11 mouse cellular contexts compared by ENCODE assay signal in genomic region chr9:75414204-75414603, GRCm38 (mm10). TPM values are rescaled to one million over a fixed set of nuclear protein-coding genes. Genes with fewer than 3 reads are reported as not detected.
DNase-seq lines count a peak whose midpoint lies in the region; ATAC-seq and TF ChIP-seq lines count a peak whose summit lies in the region.
"Had no signal": no experiment of that assay in that cellular context is flagged by ENCODE, and none has a peak within 500 bp of the region (broad histone marks: within the 10 kb centered on the region; RNA-seq: fewer than 3 reads in every experiment).

No protein-coding gene starts in this region.

- peaks cover 0 to 31% of the 10 kb centered on the region in 2 experiments for H3K36me3 ChIP-seq in CH12.LX (replicated peaks in 1 of 2; ENCODE audit: control insufficient read depth in 1 of 2, insufficient read depth in 1 of 2, low read length in 1 of 2)
- no peaks in the 10 kb centered on the region for H3K36me3 ChIP-seq in splenic B cell, adult 2 months (ENCODE audit: control insufficient read depth, insufficient read depth, low read length, poor library complexity, severe bottlenecking)
- H3K36me3 ChIP-seq in forebrain, embryonic 10.5 days (replicated peaks): no peaks in the 10 kb centered on the region
- H3K36me3 ChIP-seq: forebrain, embryonic 15.5 days; heart, embryonic 10.5 days had no signal

- DNase-seq in A20 (ENCODE audit: low read depth, low spot score): peak; percentile 76
- peak; percentile 84 for DNase-seq in CH12.LX (ENCODE audit: extremely low read depth)
- peak; percentile 94 for DNase-seq in induced T-regulatory cell, adult 2 months (ENCODE audit: low read depth)
- DNase-seq in splenic B cell, adult 2 months (ENCODE audit: low read depth, low spot score): peak; percentile 72
- no peak for DNase-seq in forebrain, embryonic 10.5 days (ENCODE audit: extremely low spot score, low spot score)
- no peak for DNase-seq in right cerebral cortex, adult 2 months (ENCODE audit: low spot score in 2 of 2)
- DNase-seq: right cerebral cortex, adult 18-20 months had no signal

- TF ChIP-seq CTCF in CH12.LX (conservative IDR thresholded peaks at IDR 0.05 in 1 of 2, IDR thresholded peaks at IDR 0.05 in 1 of 2; ENCODE audit: low read depth in 2 of 2, low read length in 2 of 2): no peak

- H3K4me1 ChIP-seq in CH12.LX (ENCODE audit: control insufficient read depth in 1 of 2, insufficient read depth in 2 of 2): peaks cover 12 to 47% of the 10 kb centered on the region in 2 experiments
- H3K4me1 ChIP-seq in forebrain, embryonic 10.5 days: peaks cover 32% of the 10 kb centered on the region

- no peak overlapping the region for H3K27ac ChIP-seq in CH12.LX (ENCODE audit: insufficient read depth, low read depth)
- H3K27ac ChIP-seq in forebrain, embryonic 10.5 days: no peak overlapping the region
- H3K27ac ChIP-seq: forebrain, embryonic 15.5 days had no signal

- 45% methylated on average over 5 of the region's 5 CpGs for WGBS in forebrain, embryonic 10.5 days

- no peak overlapping the region for H3K9ac ChIP-seq in CH12.LX (ENCODE audit: insufficient read depth, low read depth)
- H3K9ac ChIP-seq: forebrain, embryonic 15.5 days had no signal

- peak overlapping the region; percentile 53; the same call in 1 of the 2 replicates for H3K4me2 ChIP-seq in CH12.LX (ENCODE audit: insufficient read depth, low read depth, poor library complexity, severe bottlenecking)
- H3K4me2 ChIP-seq: forebrain, embryonic 15.5 days had no signal

- peak; percentile 33; the same call in 1 of the 2 replicates for TF ChIP-seq POLR2A in CH12.LX (IDR thresholded peaks at IDR 0.05; ENCODE audit: low read depth, low read length)

- H3K4me3 ChIP-seq in CH12.LX (replicated peaks in 1 of 3; ENCODE audit: low read depth in 2 of 3, low read length in 2 of 3, poor library complexity in 1 of 3): no peak overlapping the region
- H3K4me3 ChIP-seq in forebrain, embryonic 10.5 days: no peak overlapping the region
- H3K4me3 ChIP-seq: forebrain, embryonic 15.5 days; heart, embryonic 10.5 days had no signal

- TF ChIP-seq RAD21 in CH12.LX (IDR thresholded peaks at IDR 0.05; ENCODE audit: low read depth, low read length): no peak

- no peaks in the 10 kb centered on the region for H3K9me3 ChIP-seq in CH12.LX (replicated peaks; ENCODE audit: low read length)
- no peaks in the 10 kb centered on the region for H3K9me3 ChIP-seq in forebrain, embryonic 10.5 days
- H3K9me3 ChIP-seq: forebrain, embryonic 15.5 days; heart, embryonic 10.5 days had no signal

- dilution Hi-C loops in CH12.LX (cut with MboI; ENCODE audit: extremely low pct_ligation_motif_present, extremely low pct_unique_long_range_greater_than_20kb, low sequenced_read_pairs): no loop called here

- in situ Hi-C loops in CH12.LX (cut with MboI; ENCODE audit: low pct_ligation_motif_present, low pct_unique_long_range_greater_than_20kb, low sequenced_read_pairs): no loop called here

- TF ChIP-seq EP300 in CH12.LX (IDR thresholded peaks at IDR 0.05; ENCODE audit: low read length): peak; percentile 61; the same call in 1 of the 2 replicates

- ATAC-seq in erythroid progenitor cell, adult 5-6 weeks (replicated peaks; ENCODE audit: low FRiP score, poor library complexity, severe bottlenecking): no peak
- ATAC-seq: forebrain, embryonic 15.5 days; intestine, postnatal 0 days had no signal

- no peaks in the 10 kb centered on the region for H3K27me3 ChIP-seq in CH12.LX (replicated peaks)
- H3K27me3 ChIP-seq in splenic B cell, adult 2 months (ENCODE audit: control insufficient read depth, insufficient read depth, low read length, poor library complexity, severe bottlenecking): no peaks in the 10 kb centered on the region
- peaks cover 4% of the 10 kb centered on the region; the same call in 1 of the 2 replicates for H3K27me3 ChIP-seq in forebrain, embryonic 10.5 days (ENCODE audit: poor library complexity, severe bottlenecking)
- H3K27me3 ChIP-seq: forebrain, embryonic 15.5 days had no signal

- H3K79me2 ChIP-seq in CH12.LX (replicated peaks; ENCODE audit: control insufficient read depth, extremely low read depth, insufficient read depth, poor library complexity, severe bottlenecking): peaks cover 2% of the 10 kb centered on the region; the same call in 1 of the 2 replicates

TF ChIP-seq in CH12.LX, 34 proteins besides CTCF, POLR2A, EP300 and RAD21:
- 0 out of 2 replicates have a peak, but pooled peaks have one; percentile 15 for TF ChIP-seq MYC (IDR thresholded peaks at IDR 0.05; ENCODE audit: low read depth, low read length)
- TF ChIP-seq BHLHE40 (IDR thresholded peaks at IDR 0.05; ENCODE audit: low read depth, low read length): peak; percentile 67
- TF ChIP-seq CHD2 (IDR thresholded peaks at IDR 0.05; ENCODE audit: low read length): peak; percentile 67; the same call in 1 of the 2 replicates
- TF ChIP-seq CHD1 (IDR thresholded peaks at IDR 0.05; ENCODE audit: low read depth, low read length): no peak
- TF ChIP-seq IRF4 (IDR thresholded peaks at IDR 0.05; ENCODE audit: low read depth, low read length): peak; percentile 64
- no peak for TF ChIP-seq ZC3H11A (IDR thresholded peaks at IDR 0.05; ENCODE audit: low read depth, low read length)
- TF ChIP-seq JUN (IDR thresholded peaks at IDR 0.05; ENCODE audit: insufficient read depth, low read depth, low read length): no peak
- 0 out of 2 replicates have a peak, but pooled peaks have one; percentile 28 for TF ChIP-seq MEF2A (IDR thresholded peaks at IDR 0.05; ENCODE audit: borderline replicate concordance, low read depth, low read length)
- no peak for TF ChIP-seq USF2 (conservative IDR thresholded peaks at IDR 0.05; ENCODE audit: low read depth, low read length)
- no peak for TF ChIP-seq MAFK (IDR thresholded peaks at IDR 0.05; ENCODE audit: insufficient replicate concordance, low read length)
- TF ChIP-seq POLR2AphosphoS2 (IDR thresholded peaks at IDR 0.05; ENCODE audit: low read depth, low read length): no peak
- peak; percentile 57; the same call in 1 of the 2 replicates for TF ChIP-seq ELF1 (IDR thresholded peaks at IDR 0.05; ENCODE audit: low read depth, low read length)
- peak; percentile 58 for TF ChIP-seq ETS1 (conservative IDR thresholded peaks at IDR 0.05; ENCODE audit: low read depth, low read length)
- no peak for TF ChIP-seq MXI1 (IDR thresholded peaks at IDR 0.05; ENCODE audit: low read depth, low read length)
- TF ChIP-seq USF1 (IDR thresholded peaks at IDR 0.05; ENCODE audit: low read depth, low read length): no peak

RNA-seq across cellular contexts. Expression of gene Mapk6, which starts 4.4 kb away (rescaled TPM):
- 34.2 and 41.0 TPM in 2 replicates for total RNA-seq in CH12.LX (2012; rRNA removed)
- 20.9 and 23.3 TPM in 2 replicates for total RNA-seq in CH12.LX (2014; rRNA removed)
- polyA plus RNA-seq in CH12.LX (2012; ENCODE audit: insufficient read length, low read depth): 53.5 and 62.2 TPM in 2 replicates
- total RNA-seq in erythroid progenitor cell, adult 5-6 weeks (2015; ENCODE audit: low replicate concordance): 7.1 and 8.3 TPM in 2 replicates
- 4.1 and 6.8 TPM in 2 replicates for total RNA-seq in erythroid progenitor cell, adult 5-6 weeks (2017; ENCODE audit: low replicate concordance)
- polyA plus RNA-seq in forebrain, embryonic 10.5 days (2016; fragmentation: Nextera tagmentation; extraction: Ambion mirVana): 132 and 144 TPM in 2 replicates

RNA-seq across cellular contexts. Expression of gene Leo1, which starts 27.1 kb away (rescaled TPM):
- 49.9 and 59.7 TPM in 2 replicates for total RNA-seq in CH12.LX (2012; rRNA removed)
- total RNA-seq in CH12.LX (2014; rRNA removed): 43.1 and 46.7 TPM in 2 replicates
- 60.7 and 73.4 TPM in 2 replicates for polyA plus RNA-seq in CH12.LX (2012; ENCODE audit: insufficient read length, low read depth)
- total RNA-seq in erythroid progenitor cell, adult 5-6 weeks (2015; ENCODE audit: low replicate concordance): 4.6 and 7.9 TPM in 2 replicates
- 9.8 and 17.5 TPM in 2 replicates for total RNA-seq in erythroid progenitor cell, adult 5-6 weeks (2017; ENCODE audit: low replicate concordance)
- polyA plus RNA-seq in forebrain, embryonic 10.5 days (2016; fragmentation: Nextera tagmentation; extraction: Ambion mirVana): 56.8 and 59.6 TPM in 2 replicates

Comparison
In these comparisons a context has a peak if more than half of its experiments do, and no peak if none do; other contexts are left out.
1. DNase-seq: peak in A20 (single experiment), CH12.LX (single experiment), induced T-regulatory cell, adult 2 months (single experiment) and splenic B cell, adult 2 months (single experiment); none in forebrain, embryonic 10.5 days (single experiment) and right cerebral cortex, adult 2 months (0 of 2).